Mouse (Mus musculus) hindbrain, embryonic 12.5 days (tissue): Measurements from ENCODE around the gene Rln1. TPM values are rescaled to one million over a fixed set of nuclear protein-coding genes. Genes with fewer than 3 reads are reported as not detected.

Experiments used
- polyA plus RNA-seq: library from polyadenylated mRNA; unstranded; fragments of >200 nt; fragmentation: Nextera tagmentation; extraction: Ambion mirVana; gene quantifications from 2 replicates; pipeline ENCODE4 v1.2.1, GENCODE M21; 2016

The Rln1 gene
- polyA plus RNA-seq, 1 experiment from 2014 or later: 1.3 TPM

Other genes with a start within 250 kb of the Rln1 start
- 33.0 and 37.7 TPM in 2 replicates for gene Rcl1, start 233.3 kb downstream of the Rln1 start, polyA plus RNA-seq
- gene Jak2, start 82.8 kb downstream of the Rln1 start, polyA plus RNA-seq: 17.4 and 17.5 TPM in 2 replicates
- gene Insl6, start 9.3 kb downstream of the Rln1 start, polyA plus RNA-seq: 5.3 and 6.8 TPM in 2 replicates
- 79.4 and 88.9 TPM in 2 replicates for gene Plgrkt, start 32.7 kb upstream of the Rln1 start, polyA plus RNA-seq
- 0.44 and 0.50 TPM in 2 replicates for gene Cd274, start 32.8 kb upstream of the Rln1 start, polyA plus RNA-seq
- gene Pdcd1lg2, start 76.2 kb upstream of the Rln1 start, polyA plus RNA-seq: not detected in 2 replicates
- gene Ric1, start 187.6 kb upstream of the Rln1 start, polyA plus RNA-seq: 17.5 and 20.1 TPM in 2 replicates